16 mouse cellular contexts compared by ENCODE assay signal in the genomic region with DNA sequence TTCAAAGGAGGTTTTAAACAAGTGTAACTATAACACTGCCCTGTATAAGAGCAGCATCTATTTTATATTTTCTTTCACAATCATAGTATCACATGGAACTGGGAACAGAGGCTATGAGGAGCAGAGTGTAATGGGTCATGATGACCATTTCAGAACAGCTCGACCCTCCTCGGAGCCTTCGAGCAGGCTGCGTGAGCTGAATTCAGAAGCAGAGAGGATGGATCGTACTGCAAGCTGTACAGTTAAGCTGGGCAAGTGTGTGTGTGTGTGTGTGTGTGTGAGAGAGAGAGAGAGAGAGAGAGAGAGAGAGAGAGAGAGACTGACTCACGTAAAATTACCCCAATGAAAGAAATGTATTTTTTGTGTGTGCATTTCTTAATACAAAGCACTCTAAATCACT.
"Had no signal": no experiment of that assay in that cellular context is flagged by ENCODE, and none has a peak within 500 bp of the region (broad histone marks: within the 10 kb centered on the region; RNA-seq: fewer than 3 reads in every experiment).

No protein-coding gene starts in this region.

- H3K9me3 ChIP-seq: limb, embryonic 12.5 days; liver, embryonic 13.5 days; lung, embryonic 15.5 days; megakaryocyte, embryonic 14.5 days; neural tube, embryonic 12.5 days had no signal

- H3K27me3 ChIP-seq: limb, embryonic 12.5 days; liver, embryonic 13.5 days; lung, embryonic 15.5 days; megakaryocyte, embryonic 14.5 days; neural tube, embryonic 12.5 days had no signal

- ATAC-seq: intestine, embryonic 16.5 days; liver, postnatal 0 days had no signal

- H3K9ac ChIP-seq: limb, embryonic 12.5 days; liver, embryonic 13.5 days; liver, postnatal 0 days; lung, embryonic 15.5 days; neural tube, embryonic 12.5 days had no signal

- H3K4me1 ChIP-seq: limb, embryonic 12.5 days; liver, embryonic 13.5 days; lung, embryonic 15.5 days; megakaryocyte, embryonic 14.5 days; neural tube, embryonic 12.5 days had no signal

- DNase-seq: kidney, adult 2 months; kidney, postnatal 25 days; liver; liver, embryonic 13.5 days; liver, postnatal 0 days; lung, postnatal 14 days; right cerebral cortex, adult 18-20 months; thymus, postnatal 4 days had no signal

- H3K4me2 ChIP-seq: limb, embryonic 12.5 days; liver, embryonic 13.5 days; lung, embryonic 15.5 days; neural tube, embryonic 12.5 days had no signal

- H3K27ac ChIP-seq: limb, embryonic 12.5 days; liver, embryonic 13.5 days; lung, embryonic 15.5 days; macrophage; neural tube, embryonic 12.5 days; stomach, postnatal 0 days had no signal

- H3K36me3 ChIP-seq: limb, embryonic 12.5 days; liver, embryonic 13.5 days; lung, embryonic 15.5 days; neural tube, embryonic 12.5 days had no signal

- H3K4me3 ChIP-seq: limb, embryonic 12.5 days; liver, embryonic 13.5 days; lung, embryonic 15.5 days; megakaryocyte, embryonic 14.5 days; myocyte; neural tube, embryonic 12.5 days had no signal
